Mouse (Mus musculus) left cerebral cortex, adult 9 months (tissue): Measurements from ENCODE around the gene Tbc1d23.

ENCODE experiments used
- DNase-seq, 2 experiments: peaks; one replicate each; pipeline ENCODE4 v3.0.0; 2022; ENCODE audit warnings: low spot score in 2 of 2

The Tbc1d23 gene

GRCm38 (mm10) chr16:57163694-57164093 is 67.6 kb downstream of the Tbc1d23 start:
- DNase-seq: no peak

- no peak for DNase-seq
These were observed 68.5 kb downstream of the Tbc1d23 start for GRCm38 (mm10) chr16:57162841-57163240.

DNA sequence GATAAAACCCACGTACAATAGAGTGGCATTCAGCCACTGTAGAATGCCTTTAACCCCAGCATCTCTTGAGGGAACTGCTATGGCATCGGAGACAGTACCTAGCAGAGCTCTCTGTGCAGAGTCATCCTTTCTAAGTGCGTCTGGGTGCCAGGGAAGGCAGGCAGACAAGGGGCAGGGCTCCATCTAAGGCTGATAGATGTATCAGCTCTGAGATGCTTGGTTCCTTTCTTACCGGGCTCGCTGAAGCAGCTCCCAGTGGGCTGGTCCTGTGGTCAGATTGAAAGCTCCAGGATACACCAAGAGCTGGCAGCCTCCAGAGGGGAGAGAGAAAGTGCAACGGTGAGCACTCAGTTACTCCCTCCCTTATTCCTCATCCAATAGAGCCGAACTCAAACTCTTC is 71.5 kb downstream of the Tbc1d23 start:
- no peak for DNase-seq

DNA sequence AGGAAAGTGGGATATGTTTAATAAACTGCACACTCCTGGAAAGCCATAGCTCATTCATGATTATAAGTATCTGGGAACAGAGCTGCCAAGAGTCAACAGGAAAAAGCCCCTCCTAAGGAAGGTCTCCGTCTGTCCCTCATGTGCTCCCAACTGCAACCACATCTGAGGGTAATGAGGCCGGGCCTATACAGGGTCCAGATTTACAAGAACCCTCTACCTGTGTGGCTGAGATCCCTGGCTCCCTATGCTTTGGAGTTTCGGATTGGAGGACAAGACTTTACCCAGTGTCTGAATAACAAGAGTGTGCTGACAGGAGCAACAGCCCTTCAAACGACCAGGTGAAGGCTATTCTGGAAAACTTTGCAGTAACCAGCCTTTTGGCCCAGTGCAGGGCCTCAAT is 73.6 kb downstream of the Tbc1d23 start:
- no peak for DNase-seq

- DNase-seq: no peak
These were observed 74.2 kb downstream of the Tbc1d23 start for GRCm38 (mm10) chr16:57157076-57157475.

GRCm38 (mm10) chr16:57155899-57156298 is 75.4 kb downstream of the Tbc1d23 start:
- no peak for DNase-seq

- no peak for DNase-seq
These were observed 79.9 kb downstream of the Tbc1d23 start for GRCm38 (mm10) chr16:57151437-57151836.

DNA sequence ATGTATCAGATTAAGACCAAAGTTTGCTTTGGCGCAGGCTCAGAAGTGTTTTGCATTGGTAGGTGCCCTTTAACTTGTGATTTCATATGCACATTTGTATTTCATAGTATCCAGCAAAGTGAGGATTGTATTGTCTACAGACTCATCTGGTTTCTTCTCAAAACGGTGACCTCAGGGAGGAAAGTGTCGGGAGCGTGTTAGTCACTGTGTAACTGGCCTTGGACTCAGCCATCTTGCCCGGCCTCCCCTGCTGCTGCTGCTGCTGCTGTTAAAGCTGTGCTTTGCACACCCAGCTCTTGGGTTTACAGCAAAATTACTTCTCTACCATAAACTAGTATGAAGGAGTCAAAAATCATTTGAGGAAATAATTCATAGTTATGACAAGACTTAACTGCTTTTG is 86.6 kb downstream of the Tbc1d23 start:
- no peak for DNase-seq

DNA sequence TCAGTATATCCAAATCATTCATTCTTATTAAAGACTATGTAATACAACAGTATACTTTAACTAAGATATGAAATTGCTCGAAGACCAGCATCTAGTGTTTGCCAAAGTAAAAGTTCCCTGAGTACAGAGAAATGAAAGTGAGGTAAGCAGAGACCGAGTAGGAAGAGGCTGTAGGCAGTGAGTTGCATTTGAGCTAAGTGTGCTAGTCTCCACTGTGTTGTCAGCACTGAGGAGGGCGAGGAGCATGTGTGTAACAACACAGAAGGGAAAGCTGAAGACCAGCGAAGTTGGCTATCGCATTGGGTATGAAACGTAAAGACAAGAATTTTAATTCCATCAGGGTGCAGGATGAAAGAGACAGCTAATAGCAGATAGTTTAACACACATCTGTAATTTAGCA is 97.7 kb downstream of the Tbc1d23 start:
- no peak for DNase-seq

DNA sequence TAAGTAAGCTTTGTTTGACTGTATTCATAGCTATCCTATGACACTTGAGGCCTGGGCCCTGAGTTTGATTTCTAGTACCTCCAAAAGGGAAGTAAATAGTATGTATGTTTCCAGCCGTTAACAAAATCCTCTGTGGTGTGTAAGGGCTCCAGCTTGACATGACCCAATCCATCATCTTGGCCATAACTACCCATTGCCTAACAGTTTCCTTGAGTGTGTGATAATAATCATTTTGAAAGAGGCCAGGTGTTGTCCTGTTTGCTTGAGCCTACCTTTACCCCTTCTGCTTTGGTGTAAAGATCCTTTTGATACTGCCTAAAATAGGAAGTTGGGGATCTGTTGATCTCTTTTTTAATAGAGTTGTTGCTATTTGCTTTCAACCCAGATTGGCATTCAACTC is 99.0 kb downstream of the Tbc1d23 start:
- DNase-seq: no peak

GRCm38 (mm10) chr16:57131544-57131943 is 99.8 kb downstream of the Tbc1d23 start:
- no peak for DNase-seq

DNA sequence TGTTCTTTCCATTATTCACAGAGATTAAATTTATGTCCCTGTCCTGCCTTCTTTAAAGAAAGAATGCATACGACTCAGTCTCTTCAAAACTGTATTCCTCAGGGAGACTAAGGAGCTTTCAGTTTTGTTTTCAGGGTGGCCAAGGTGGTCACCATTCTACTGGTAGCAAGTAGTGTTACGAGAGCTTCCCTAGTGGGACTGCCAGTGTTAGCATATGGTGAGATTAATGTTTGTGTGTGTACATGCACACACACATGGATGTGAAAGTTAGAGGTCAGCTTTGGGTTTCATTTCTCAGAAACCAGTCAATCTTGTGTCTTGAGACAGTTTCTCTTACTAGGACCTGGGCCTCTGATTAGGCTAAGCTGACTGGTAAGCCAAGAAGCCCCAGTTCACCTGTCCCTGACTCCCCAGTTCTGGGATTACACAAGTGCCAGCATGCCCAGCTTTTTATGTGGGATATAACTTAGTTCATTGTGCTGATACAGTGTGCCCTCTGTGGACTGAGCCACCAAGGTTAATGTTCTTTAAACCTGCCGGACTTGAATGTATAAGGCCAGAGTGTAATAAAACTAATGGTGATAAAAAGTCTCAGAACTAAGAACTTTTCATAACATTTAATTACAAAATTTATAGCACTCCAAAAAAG is 100.4 kb downstream of the Tbc1d23 start:
- DNase-seq: no peak

DNA sequence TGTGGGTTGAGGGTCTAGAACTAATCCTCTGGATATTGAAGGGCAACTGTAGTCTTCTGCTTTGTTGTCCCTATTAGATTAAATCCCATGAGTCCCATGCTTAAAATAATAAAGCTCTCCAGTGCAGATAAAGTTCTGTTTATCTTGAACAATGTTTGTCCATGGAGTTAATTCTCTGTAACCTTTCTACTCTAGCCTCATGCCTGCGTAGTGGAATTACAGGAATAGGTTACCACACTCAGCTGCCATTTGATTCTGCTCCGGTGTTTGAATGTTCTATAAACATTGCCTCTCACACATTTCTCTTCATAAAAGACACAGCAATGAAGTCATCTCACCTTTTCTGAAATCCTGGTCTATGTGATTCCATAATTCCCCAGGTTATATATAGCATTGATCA is 103.5 kb downstream of the Tbc1d23 start:
- no peak for DNase-seq

DNA sequence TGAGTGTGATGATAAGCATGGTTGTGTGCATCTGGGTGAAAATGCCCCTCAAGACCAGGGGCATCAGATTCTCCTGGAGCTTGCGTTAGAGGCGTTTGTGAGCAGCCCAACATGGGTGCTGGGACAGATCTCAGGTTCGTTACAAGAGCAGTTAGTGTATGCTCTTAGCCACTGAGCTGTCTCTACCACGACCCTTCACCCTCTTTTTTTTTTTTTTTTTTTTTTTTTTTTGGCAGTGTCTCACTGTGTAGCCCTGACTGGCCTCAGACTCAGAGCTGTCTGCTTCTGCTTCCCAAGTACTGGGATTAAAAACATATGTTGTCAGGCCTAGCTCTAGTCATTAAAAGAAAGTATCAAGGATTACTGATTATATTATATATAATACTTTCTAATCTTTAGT is 105.0 kb downstream of the Tbc1d23 start:
- DNase-seq: no peak

DNA sequence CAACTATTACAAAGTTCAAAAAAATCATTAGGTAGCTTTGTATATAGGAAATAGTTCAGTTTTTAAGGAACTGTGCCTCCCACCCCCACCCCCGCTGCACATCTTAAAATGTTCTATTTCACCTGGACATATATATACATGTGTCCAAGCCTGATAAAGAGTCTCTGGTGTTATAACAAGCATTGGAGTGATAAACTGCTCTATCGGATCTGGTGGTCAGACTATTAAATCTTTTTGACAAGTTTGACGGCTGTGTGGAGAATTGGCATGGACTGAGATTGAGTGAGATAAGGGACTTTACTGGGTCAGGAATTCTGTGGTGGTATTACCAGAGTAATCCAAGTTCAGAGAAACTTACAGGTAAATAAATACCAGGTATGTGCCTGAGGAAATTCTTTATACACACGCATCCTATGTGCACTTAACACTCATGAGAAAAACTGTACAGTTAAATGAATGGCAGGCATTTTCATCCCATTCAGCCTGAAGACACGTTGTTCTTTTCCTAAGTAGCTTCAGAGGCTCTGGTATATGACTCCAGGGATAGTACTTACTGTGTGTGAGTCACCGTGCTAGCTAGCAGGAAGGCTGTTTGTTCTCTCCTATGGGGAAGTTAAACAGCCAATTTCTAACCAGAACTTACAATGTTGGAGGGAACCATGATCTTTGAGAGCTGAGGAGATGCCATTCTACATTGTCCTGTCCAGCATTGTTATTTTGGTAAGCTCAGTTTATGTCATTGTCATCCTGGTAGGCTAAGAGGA is 108.4 kb downstream of the Tbc1d23 start:
- DNase-seq: no peak

- no peak for DNase-seq
These were observed 109.4 kb downstream of the Tbc1d23 start for GRCm38 (mm10) chr16:57121816-57122415.

DNA sequence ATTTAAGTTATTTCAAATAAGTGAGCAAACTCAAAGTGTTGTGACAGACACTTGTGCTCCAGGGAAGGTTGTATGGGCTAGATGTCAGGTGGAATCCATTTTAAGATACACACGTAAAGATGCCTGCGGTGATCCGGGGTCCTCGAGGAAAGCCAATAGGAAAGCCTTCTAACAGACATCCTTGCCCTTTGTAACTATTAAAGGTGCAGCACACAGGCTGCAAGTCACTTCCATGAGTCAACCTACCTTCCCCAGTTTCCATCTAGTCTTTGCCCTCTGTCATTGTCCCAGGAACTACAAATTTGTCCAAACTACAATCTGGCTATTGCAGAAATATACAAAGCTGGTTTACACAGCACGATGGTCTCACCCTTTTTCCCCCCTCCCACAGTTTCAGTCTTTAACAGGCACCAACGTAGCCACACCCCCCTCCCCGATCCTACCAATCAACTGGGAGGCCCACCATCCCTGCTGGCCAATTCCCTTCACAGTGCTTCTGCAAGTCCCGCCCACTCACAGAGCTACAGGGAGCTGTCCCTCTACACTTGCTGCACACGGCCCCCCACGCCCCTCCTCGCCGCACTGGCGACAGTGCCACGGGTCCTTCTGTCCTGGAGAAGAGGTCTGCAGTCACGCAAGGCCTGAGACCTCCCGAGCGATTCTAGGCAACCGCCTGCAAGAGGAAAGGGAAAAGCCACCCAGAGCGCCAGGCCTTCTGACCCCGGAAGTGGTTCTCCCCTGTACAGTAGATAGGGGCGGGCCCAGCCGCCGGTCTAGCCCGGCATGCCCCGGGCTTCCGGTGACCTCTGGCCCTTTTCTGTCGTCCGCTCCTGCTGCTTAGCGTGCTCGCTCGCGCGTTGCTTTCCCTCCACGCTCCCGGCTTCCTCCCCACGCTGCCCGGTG is 110.1 kb downstream of the Tbc1d23 start, which contains the start of gene Tomm70a:
Gene Tomm70a (plus strand): TSS at position 791 of the 903 bp plus-strand sequence.
- DNase-seq: peak; percentile 94 to 95
